Mouse (Mus musculus) brain, embryonic 14.5 days (tissue): ENCODE measurements around the gene Mpc2. TPM values are rescaled to one million over a fixed set of nuclear protein-coding genes. Genes with fewer than 3 reads are reported as not detected.

Experiments used
- DNase-seq: peaks from one replicate; pipeline ENCODE4 v3.0.0-alpha.2; 2011; ENCODE audit warnings: low read depth
- CTCF ChIP-seq: fragments of 200-500 bp; IDR thresholded peaks from 2 replicates; pipeline ENCODE4 v1.5.1; 2012; ENCODE audit warnings: inconsistent platforms, mild to moderate bottlenecking, moderate library complexity, borderline replicate concordance; ENCODE audit not compliant: insufficient read depth, insufficient read length; ENCODE audit errors: extremely low read depth
- POLR2A ChIP-seq: fragments of 200-500 bp; IDR thresholded peaks from 2 replicates; pipeline ENCODE4 v1.6.1; 2012; ENCODE audit warnings: mild to moderate bottlenecking, inconsistent platforms, borderline replicate concordance; ENCODE audit not compliant: poor library complexity, insufficient read depth, insufficient read length, severe bottlenecking; ENCODE audit errors: extremely low read depth
- polyA plus RNA-seq: library from polyadenylated mRNA; depleted of rRNA; stranded (reverse); fragments of >200 nt; gene quantifications from 2 replicates; pipeline ENCODE4 v1.2.3, GENCODE M21; 2012; rRNA removed

Mpc2 gene
- polyA plus RNA-seq, 1 experiment, result 82.0 TPM

GRCm38 (mm10) chr1:165510161-165510560 lies 49.7 kb downstream of the Mpc2 start:
- no peak for TF ChIP-seq CTCF
- no peak for TF ChIP-seq POLR2A
- no peak for DNase-seq

- no peak for DNase-seq
- no peak for TF ChIP-seq CTCF
- no peak for TF ChIP-seq POLR2A
These were observed 60.3 kb downstream of the Mpc2 start for GRCm38 (mm10) chr1:165520716-165521115.

Other genes with a start within 250 kb of the Mpc2 start
- 56.9 and 64.0 TPM in 2 replicates for gene Tiprl, start 223.6 kb upstream of the Mpc2 start, polyA plus RNA-seq
- 38.2 and 45.0 TPM in 2 replicates for gene Gpr161, start 164.8 kb upstream of the Mpc2 start, polyA plus RNA-seq
- 25.7 and 27.4 TPM in 2 replicates for gene Dcaf6, start 162 bp upstream of the Mpc2 start, polyA plus RNA-seq
- gene Adcy10, start 24.5 kb downstream of the Mpc2 start, polyA plus RNA-seq, result 0.15 and 0.23 TPM in 2 replicates
- gene Mpzl1, start 173.9 kb downstream of the Mpc2 start, polyA plus RNA-seq, result 142 and 156 TPM in 2 replicates
- 7.9 and 10.1 TPM in 2 replicates for gene Rcsd1, start 249.1 kb downstream of the Mpc2 start, polyA plus RNA-seq